Mouse (Mus musculus): Measurements from ENCODE around the gene Ncoa7. TPM values are rescaled to one million over a fixed set of nuclear protein-coding genes. Genes with fewer than 3 reads are reported as not detected.

Gene Ncoa7
- polyA plus RNA-seq, 1 experiment from 2014 or later: 10.1 TPM

- Histone ChIP-seq H3K4me3 (replicated peaks) (no peak overlapping the region), H3K36me3 (no peaks in the 10 kb centered on the region), H3K4me1 (replicated peaks) (no peaks in the 10 kb centered on the region), H3K9me3 (no peaks in the 10 kb centered on the region), H3K27me3 (no peaks in the 10 kb centered on the region), H3K4me2 (no peak overlapping the region), H3K27ac (no peak overlapping the region), H3K9ac (replicated peaks) (no peak overlapping the region)
- no peak for ATAC-seq (ENCODE audit: insufficient number of reproducible peaks, insufficient read depth, low FRiP score, low TSS enrichment, low read depth)
- 93% methylated on average over 2 of the region's 2 CpGs for WGBS
Measured at GRCm38 (mm10) chr10:30737323-30737722, 65.8 kb downstream of the Ncoa7 start.

GRCm38 (mm10) chr10:30733148-30733785, 69.9 kb downstream of the Ncoa7 start:
- H3K27me3 ChIP-seq: no peaks in the 10 kb centered on the region
- H3K4me1 ChIP-seq (replicated peaks): no peaks in the 10 kb centered on the region
- 88% methylated on average over 2 of the region's 2 CpGs for WGBS
- H3K4me3 ChIP-seq (replicated peaks): no peak overlapping the region
- ATAC-seq (ENCODE audit: insufficient number of reproducible peaks, insufficient read depth, low FRiP score, low TSS enrichment, low read depth): no peak
- no peak overlapping the region for H3K4me2 ChIP-seq
- no peak overlapping the region for H3K9ac ChIP-seq (replicated peaks)
- H3K27ac ChIP-seq: no peak overlapping the region
- no peaks in the 10 kb centered on the region for H3K36me3 ChIP-seq
- no peaks in the 10 kb centered on the region for H3K9me3 ChIP-seq

GRCm38 (mm10) chr10:30731321-30731914, 71.7 kb downstream of the Ncoa7 start:
- Histone ChIP-seq H3K9me3 (no peaks in the 10 kb centered on the region), H3K4me3 (replicated peaks) (no peak overlapping the region), H3K27me3 (no peaks in the 10 kb centered on the region), H3K36me3 (no peaks in the 10 kb centered on the region), H3K27ac (no peak overlapping the region), H3K9ac (replicated peaks) (no peak overlapping the region), H3K4me2 (no peak overlapping the region), H3K4me1 (replicated peaks) (no peaks in the 10 kb centered on the region)
- no peak for ATAC-seq (ENCODE audit: insufficient number of reproducible peaks, insufficient read depth, low FRiP score, low TSS enrichment, low read depth)
- WGBS: 86% methylated on average over 3 of the region's 3 CpGs

GRCm38 (mm10) chr10:30730791-30731190, 72.3 kb downstream of the Ncoa7 start:
- Histone ChIP-seq H3K4me2 (no peak overlapping the region), H3K4me3 (replicated peaks) (no peak overlapping the region), H3K36me3 (no peaks in the 10 kb centered on the region), H3K27ac (no peak overlapping the region), H3K9ac (replicated peaks) (no peak overlapping the region), H3K27me3 (no peaks in the 10 kb centered on the region), H3K4me1 (replicated peaks) (no peaks in the 10 kb centered on the region), H3K9me3 (no peaks in the 10 kb centered on the region)
- ATAC-seq (ENCODE audit: insufficient number of reproducible peaks, insufficient read depth, low FRiP score, low TSS enrichment, low read depth): no peak
- WGBS: 71% methylated on average over 1 of the region's 1 CpGs

- H3K4me3 ChIP-seq (replicated peaks): no peak overlapping the region
Measured at GRCm38 (mm10) chr10:30729157-30730096, 73.7 kb downstream of the Ncoa7 start.

GRCm38 (mm10) chr10:30723014-30723413, 80.1 kb downstream of the Ncoa7 start:
- 100% methylated on average over 1 of the region's 1 CpGs for WGBS
- peaks cover 5% of the 10 kb centered on the region; the same call in 1 of the 2 replicates for H3K36me3 ChIP-seq
- no peak overlapping the region for H3K27ac ChIP-seq
- H3K27me3 ChIP-seq: no peaks in the 10 kb centered on the region
- ATAC-seq (ENCODE audit: insufficient number of reproducible peaks, insufficient read depth, low FRiP score, low TSS enrichment, low read depth): no peak
- no peak overlapping the region for H3K9ac ChIP-seq (replicated peaks)
- no peaks in the 10 kb centered on the region for H3K9me3 ChIP-seq
- H3K4me2 ChIP-seq: no peak overlapping the region
- no peak overlapping the region for H3K4me3 ChIP-seq (replicated peaks)
- H3K4me1 ChIP-seq (replicated peaks): no peaks in the 10 kb centered on the region

More at GRCm38 (mm10) chr10:30729157-30730096, 73.7 kb downstream of the Ncoa7 start:
- 82% methylated on average over 5 of the region's 5 CpGs for WGBS
- Histone ChIP-seq H3K27me3 (no peaks in the 10 kb centered on the region), H3K36me3 (no peaks in the 10 kb centered on the region), H3K27ac (no peak overlapping the region), H3K4me1 (replicated peaks) (no peaks in the 10 kb centered on the region), H3K4me2 (no peak overlapping the region), H3K9me3 (no peaks in the 10 kb centered on the region), H3K9ac (replicated peaks) (no peak overlapping the region)
- ATAC-seq (ENCODE audit: insufficient number of reproducible peaks, insufficient read depth, low FRiP score, low TSS enrichment, low read depth): no peak

GRCm38 (mm10) chr10:30720556-30720955, 82.6 kb downstream of the Ncoa7 start:
- no peak overlapping the region for H3K4me2 ChIP-seq
- WGBS: 89% methylated on average over 3 of the region's 3 CpGs
- ATAC-seq (ENCODE audit: insufficient number of reproducible peaks, insufficient read depth, low FRiP score, low TSS enrichment, low read depth): no peak; the same call in 1 of the 2 replicates
- H3K4me3 ChIP-seq (replicated peaks): no peak overlapping the region
- H3K36me3 ChIP-seq: peaks cover 5% of the 10 kb centered on the region; the same call in 1 of the 2 replicates
- no peak overlapping the region for H3K9ac ChIP-seq (replicated peaks)
- H3K27me3 ChIP-seq: no peaks in the 10 kb centered on the region
- no peak overlapping the region for H3K27ac ChIP-seq
- no peaks in the 10 kb centered on the region for H3K4me1 ChIP-seq (replicated peaks)
- H3K9me3 ChIP-seq: no peaks in the 10 kb centered on the region

- no peak for ATAC-seq (ENCODE audit: insufficient number of reproducible peaks, insufficient read depth, low FRiP score, low TSS enrichment, low read depth)
- 83% methylated on average over 1 of the region's 1 CpGs for WGBS
- peaks cover 5% of the 10 kb centered on the region; the same call in 1 of the 2 replicates for H3K36me3 ChIP-seq
Measured at GRCm38 (mm10) chr10:30719947-30720346, 83.2 kb downstream of the Ncoa7 start.

GRCm38 (mm10) chr10:30718703-30719340, 84.3 kb downstream of the Ncoa7 start:
- ATAC-seq (ENCODE audit: insufficient number of reproducible peaks, insufficient read depth, low FRiP score, low TSS enrichment, low read depth): peak; percentile 26; the same call in 1 of the 2 replicates
- 23% methylated on average over 4 of the region's 4 CpGs for WGBS
- Histone ChIP-seq H3K27ac (no peak overlapping the region), H3K4me3 (replicated peaks) (no peak overlapping the region), H3K36me3 (peaks cover 5% of the 10 kb centered on the region; the same call in 1 of the 2 replicates), H3K9ac (replicated peaks) (no peak overlapping the region), H3K4me2 (no peak overlapping the region), H3K9me3 (no peaks in the 10 kb centered on the region), H3K27me3 (no peaks in the 10 kb centered on the region), H3K4me1 (replicated peaks) (no peaks in the 10 kb centered on the region)

More at GRCm38 (mm10) chr10:30719947-30720346, 83.2 kb downstream of the Ncoa7 start:
- Histone ChIP-seq H3K4me1 (replicated peaks) (no peaks in the 10 kb centered on the region), H3K27me3 (no peaks in the 10 kb centered on the region), H3K9ac (replicated peaks) (no peak overlapping the region), H3K27ac (no peak overlapping the region), H3K9me3 (no peaks in the 10 kb centered on the region), H3K4me3 (replicated peaks) (no peak overlapping the region), H3K4me2 (no peak overlapping the region)

- H3K4me3 ChIP-seq (replicated peaks): no peak overlapping the region
- no peaks in the 10 kb centered on the region for H3K27me3 ChIP-seq
- peaks cover 5% of the 10 kb centered on the region; the same call in 1 of the 2 replicates for H3K36me3 ChIP-seq
- no peaks in the 10 kb centered on the region for H3K4me1 ChIP-seq (replicated peaks)
- H3K9ac ChIP-seq (replicated peaks): no peak overlapping the region
- H3K9me3 ChIP-seq: no peaks in the 10 kb centered on the region
- no peak overlapping the region for H3K4me2 ChIP-seq
- H3K27ac ChIP-seq: no peak overlapping the region
- no peak for ATAC-seq (ENCODE audit: insufficient number of reproducible peaks, insufficient read depth, low FRiP score, low TSS enrichment, low read depth)
Measured at GRCm38 (mm10) chr10:30716171-30716570, 87.0 kb downstream of the Ncoa7 start.

- H3K9me3 ChIP-seq: no peaks in the 10 kb centered on the region
- H3K4me1 ChIP-seq (replicated peaks): no peaks in the 10 kb centered on the region
- no peak overlapping the region for H3K27ac ChIP-seq
- WGBS: 74% methylated on average over 1 of the region's 1 CpGs
- no peaks in the 10 kb centered on the region for H3K27me3 ChIP-seq
- no peak for ATAC-seq (ENCODE audit: insufficient number of reproducible peaks, insufficient read depth, low FRiP score, low TSS enrichment, low read depth)
- H3K4me3 ChIP-seq (replicated peaks): no peak overlapping the region
- H3K4me2 ChIP-seq: no peak overlapping the region
- H3K36me3 ChIP-seq: no peaks in the 10 kb centered on the region
- H3K9ac ChIP-seq (replicated peaks): no peak overlapping the region
Measured at GRCm38 (mm10) chr10:30712540-30712939, 90.6 kb downstream of the Ncoa7 start.
